Mouse (Mus musculus) NIH3T3 (cell line): ENCODE data around the gene Slc5a6.
"Not testable (repeated sequence)": the region's sequence is repeated elsewhere in the genome, so short reads cannot be mapped to it uniquely, and the experiment has no call there.

Source experiments
- DNase-seq: peaks from one replicate; pipeline ENCODE4 v3.0.0-alpha.2; 2012; ENCODE audit warnings: low read depth

Gene Slc5a6

DNA sequence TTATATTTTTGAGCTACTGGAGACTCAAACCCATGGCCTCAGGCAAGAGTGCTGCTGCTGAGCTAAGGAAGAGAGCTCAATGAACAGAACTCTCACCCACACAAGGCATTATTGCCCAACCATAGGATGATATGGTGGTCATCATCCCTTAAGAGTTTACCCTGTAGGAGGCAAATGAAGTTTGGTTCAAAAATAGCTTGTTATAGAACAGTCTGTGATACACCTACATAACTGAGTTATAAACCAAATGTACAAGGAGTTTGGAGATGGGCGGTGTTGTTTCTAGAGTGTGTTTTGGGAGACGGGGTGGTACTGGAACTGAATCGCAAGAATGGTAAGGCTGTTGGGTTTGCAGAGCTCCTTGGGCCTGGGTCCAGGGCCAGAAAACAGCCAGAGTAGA, 21.1 kb upstream of the Slc5a6 start:
- no peak for DNase-seq

DNA sequence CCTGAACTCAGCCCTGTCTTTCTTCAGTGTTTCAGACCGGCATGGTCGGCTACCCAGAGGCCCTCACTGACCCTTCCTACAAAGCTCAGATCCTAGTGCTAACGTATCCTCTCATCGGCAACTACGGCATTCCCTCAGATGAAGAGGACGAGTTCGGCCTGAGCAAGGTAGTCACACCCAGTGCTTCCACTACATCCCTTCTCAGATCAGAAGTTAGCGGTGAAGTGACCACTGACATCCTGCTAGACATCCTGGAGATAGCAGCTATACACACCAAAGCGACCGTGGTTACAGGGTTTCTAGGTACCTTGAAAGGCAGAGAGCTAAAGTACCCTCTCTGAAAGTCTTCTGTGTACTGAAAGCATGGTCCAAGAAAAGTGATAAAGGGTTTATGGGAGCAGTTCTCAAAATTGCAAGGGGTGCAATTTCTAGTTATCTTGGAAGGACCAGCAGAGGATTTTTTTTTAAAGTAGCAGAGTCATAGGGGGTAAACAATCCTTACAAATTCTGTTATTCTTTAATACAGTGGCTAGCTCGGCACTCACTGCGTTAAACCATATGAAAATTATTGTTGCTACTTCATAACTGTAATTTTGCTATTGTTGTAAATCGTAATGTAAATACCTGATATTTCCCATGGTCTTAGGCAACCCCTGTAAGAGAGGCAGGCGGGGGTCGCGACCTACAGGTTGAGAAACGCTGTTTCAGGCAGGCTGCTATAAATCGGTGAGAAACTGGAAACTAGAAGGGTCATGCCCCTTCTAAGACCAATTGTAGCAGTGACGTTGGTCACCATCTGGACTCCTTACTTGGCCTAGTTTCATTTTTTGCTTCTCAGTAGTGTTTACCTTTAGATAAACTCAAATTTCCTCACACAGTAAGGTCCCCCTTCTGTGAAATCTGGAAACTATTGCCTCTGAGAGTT, 6.8 kb upstream of the Slc5a6 start:
- DNase-seq, result peak; percentile 18

DNA sequence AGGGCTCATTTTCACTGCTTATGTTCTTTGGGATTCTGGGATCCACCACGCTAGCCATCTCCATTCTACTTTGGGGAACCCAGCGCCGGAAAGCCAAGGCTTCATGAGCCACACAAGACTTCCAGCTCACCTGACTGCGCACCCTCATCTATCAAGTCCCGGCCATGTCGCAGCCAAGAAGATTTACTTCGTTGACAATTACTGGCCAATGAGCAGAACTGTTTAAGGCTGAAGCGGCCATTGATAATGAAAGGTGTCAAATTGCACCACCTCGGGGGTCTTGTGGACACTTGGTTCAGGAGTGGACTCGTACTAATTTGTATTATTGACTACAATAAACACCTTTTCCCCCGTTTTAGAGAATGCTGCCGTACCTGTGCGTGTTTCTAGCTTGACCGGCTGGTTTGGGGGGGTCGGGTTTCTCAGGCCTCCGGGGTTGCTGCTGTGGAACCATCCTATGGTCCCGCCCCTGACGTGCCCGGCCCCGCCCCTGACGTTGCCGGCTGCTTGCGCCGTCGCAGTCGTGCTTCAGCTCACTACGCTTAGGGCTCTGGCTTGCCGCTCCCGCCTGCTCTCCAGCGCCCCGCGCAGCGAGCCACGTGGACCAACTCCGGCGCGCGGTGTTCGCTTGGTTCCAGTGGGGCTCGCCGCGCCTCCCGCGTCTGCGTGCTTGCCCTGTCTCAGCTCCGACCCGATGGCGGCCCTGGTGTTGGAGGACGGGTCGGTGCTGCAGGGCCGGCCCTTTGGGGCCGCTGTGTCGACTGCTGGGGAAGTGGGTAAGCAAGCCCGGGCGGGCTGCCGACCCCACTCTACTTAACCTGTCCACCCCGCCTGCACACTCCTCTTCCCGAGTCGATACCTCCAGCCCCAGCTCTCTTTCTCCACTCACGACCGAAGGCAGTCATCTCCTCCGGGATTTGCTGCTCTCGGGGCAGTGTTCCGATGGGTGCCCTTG, 5.8 kb upstream of the Slc5a6 start, which contains the start of gene Cad:
Cad (plus strand) TSS at position 520 of the 955 bp plus-strand sequence.
- DNase-seq, result peak; percentile 96

DNA sequence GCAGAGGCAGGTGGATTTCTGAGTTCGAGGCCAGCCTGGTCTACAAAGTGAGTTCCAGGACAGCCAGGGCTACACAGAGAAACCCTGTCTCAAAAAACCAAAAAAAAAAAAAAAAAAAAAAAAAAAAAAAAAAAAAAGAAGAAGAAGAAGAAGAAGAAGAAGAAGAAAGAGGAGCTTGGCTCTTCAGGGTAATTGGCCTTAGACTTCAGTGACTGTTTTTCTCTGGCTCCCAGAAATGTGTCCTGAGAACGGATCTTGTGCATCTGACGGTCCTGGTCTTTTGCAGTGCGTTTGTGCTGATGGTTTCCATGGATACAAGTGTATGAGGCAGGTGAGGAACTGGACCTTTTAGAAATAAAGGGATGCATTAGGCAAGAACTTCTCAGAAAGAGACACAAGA, 5.0 kb upstream of the Slc5a6 start:
- not testable (repeated sequence) for DNase-seq

DNA sequence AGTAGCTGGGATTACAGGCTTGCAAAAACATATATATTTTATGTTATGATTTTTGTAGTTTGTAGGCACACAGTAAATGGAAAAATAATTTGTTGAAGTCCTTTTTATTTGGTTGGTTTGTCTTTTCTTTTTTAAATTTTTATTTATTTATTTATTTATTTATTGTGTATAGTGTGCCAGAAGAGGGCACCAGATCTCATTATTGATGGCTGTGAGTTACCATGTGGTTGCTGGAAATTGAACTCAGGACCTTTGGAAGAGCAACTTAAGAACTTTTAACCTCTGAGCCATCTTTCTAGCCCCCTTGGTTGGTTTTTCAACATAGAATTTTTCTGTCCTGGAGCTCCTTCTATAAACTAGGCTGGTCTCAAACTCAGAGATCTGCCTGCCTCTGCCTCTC, 1.7 kb upstream of the Slc5a6 start:
- DNase-seq, result peak; percentile 17

DNA sequence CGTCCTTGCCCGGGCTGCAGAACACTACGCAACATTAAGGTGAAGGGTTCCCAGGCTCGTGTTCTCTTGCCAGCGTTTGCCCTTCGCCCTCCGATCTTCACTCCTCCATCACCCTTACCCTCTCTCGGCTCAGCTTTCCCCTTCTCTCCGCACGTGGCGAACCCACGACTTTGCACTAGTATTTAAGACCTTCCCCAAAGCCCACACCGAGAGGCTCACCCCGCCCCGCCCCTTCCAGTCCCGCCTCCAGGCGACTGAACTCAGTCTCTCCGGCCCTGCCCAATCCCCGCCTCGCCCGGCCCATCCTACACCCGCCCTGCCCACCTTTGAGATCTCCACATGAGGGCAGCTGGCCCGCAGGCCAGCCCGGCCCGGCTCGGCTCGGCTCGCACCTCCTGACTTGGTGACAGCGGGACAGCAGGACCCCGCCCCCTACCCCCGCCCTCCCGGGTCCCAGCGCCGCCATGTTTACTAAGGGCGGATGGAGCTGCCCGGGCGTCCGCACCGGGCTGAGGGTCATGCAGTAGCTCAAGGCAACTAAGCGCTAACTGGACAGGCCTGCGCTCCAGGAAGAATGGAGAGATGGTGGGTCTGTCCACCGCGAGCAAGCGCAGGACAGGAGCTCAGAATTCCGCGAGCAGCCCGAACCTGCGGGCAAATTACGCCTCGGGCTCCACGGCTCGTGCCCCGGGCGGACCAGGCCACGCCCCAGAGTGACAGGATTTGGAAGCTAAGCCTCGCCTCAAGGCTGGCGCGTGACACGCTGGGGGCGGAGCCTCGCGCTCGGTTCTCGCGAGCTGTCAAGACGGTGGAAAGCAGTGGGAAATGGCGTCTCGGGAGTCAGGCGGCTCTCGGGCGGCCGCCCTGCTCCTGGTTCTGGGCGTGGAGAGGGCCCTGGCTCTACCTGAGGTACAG, 619 bp downstream of the Slc5a6 start, which contains the start of gene Atraid:
Atraid (plus strand) TSS at position 465 of the 915 bp plus-strand sequence.
- peak; percentile 100 for DNase-seq

DNA sequence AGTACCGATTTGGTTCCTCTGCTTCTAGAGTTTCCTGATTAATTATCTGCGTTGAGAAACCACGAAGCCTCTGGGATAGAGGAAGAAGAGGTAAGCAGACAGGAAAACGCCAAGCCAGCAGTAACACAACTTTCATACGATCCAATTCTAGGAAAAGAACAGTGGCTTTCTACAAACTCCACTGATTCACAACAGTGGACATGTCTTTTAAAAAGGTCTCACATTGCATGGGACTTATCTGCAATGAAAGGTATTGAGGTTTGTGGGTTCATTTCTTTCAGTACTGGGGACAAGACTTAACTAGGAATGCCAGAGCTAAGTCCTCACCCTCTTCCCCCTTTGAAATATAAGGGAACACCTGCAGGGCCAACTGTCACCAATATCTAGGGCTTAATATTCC, 1.6 kb downstream of the Slc5a6 start:
- DNase-seq, result no peak

DNA sequence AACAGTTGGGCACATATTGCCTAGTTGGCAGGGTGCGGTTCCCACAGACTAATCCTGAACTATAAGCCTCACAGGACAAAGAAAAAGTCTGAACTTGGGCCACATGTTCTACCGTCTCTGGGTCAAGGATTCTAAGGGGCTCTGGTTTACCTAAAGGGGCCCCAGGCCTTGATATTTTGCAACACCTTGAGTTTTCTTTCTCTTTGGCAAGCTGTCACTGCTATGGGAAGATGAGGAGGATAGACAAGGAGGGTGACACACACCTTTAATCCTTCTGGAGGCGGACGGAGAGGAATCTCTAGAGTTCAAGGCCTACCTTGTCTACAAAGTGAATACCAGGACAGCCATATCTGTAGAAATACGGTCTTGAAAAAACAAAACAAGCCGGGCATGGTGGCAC, 2.3 kb downstream of the Slc5a6 start:
- DNase-seq, result no peak

DNA sequence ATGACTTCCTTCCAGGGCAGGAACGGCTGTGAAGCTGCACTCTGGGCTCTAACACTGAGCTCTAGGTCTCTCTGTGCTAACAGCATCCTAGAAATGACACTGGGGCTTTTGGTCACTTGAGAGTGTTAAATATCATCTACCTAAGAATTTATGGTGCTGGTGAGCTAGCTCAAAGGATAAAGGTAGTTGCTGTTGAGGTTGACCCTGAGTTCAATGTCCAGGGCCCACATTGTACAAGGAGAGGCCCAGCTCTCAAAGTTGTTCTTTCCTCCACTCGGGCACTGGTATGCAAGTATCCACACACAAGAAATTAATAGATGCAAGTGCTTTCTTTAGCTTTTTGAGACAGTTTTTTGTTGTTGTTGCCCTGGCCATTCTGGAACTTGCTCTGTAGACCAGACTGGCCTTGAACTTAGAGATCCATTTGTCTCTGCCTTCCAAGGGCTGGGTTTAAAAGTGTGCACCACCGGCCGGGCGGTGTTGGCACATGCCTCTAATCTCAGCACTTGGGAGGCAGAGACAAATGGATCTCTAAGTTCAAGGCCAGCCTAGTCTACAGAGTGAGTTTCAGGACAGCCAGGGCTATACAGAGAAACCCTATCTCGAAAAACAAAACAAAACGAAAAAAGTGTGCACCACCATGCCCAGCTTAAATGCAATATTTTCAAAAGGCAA, 10.4 kb downstream of the Slc5a6 start:
- DNase-seq, result no peak

DNA sequence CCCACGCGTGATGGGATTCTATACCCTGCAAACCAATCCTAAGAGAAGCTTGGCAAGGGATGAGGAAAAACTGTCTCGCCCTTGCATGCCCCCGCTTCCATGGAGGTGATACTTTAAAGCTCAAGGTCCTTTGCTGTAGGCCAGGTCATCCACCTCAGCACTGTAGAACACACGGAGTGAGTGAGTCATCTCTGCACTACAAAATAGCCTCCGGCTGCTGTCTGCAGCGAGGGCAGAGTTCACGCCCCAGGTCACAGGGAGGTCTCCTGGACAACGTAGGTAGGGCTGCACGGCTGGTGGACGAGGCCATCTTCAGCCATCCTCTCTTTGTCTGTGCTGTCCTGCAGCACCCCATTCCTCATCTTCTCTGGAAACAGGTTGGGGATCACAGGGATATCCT, 12.2 kb downstream of the Slc5a6 start:
- not testable (repeated sequence) for DNase-seq

DNA sequence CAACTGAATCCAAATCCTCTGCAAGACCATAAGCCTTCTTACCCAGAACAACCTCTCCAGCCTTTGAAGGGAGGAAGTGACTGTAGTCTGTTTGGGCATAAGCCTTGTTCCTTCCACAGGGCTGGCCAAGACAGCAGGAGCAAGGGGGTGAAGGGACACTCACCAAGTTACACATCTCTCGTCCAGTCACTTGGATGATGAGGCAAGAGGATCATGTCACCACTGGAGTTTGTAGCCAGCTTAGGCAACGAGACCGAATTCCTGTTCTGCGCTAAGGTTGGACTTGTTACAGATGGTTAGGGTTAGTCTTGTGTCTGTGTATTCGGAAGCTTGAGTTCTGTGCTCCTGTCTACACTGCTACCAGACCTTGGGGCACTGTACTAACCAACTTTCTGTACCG, 14.1 kb downstream of the Slc5a6 start:
- DNase-seq, result no peak

DNA sequence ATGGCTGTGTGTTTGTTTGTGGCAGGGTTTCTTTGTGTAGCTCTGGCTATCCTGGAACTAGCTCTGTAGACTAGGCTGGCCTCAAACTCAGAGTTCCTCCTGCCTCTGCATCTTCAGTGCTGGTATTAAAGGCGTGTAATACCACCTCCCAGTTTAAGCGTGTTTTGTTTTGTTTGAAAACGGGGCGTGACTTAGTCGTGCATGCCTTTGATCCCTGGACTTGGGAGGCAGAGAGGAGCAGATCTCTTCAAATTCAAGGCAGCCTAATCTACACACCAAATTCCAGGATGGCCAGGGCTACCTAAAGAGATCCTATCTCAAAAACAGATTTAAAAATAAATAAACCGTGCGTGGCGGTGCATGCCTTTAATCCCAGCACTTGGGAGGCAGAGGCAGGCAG, 17.2 kb downstream of the Slc5a6 start:
- DNase-seq, result no peak

DNA sequence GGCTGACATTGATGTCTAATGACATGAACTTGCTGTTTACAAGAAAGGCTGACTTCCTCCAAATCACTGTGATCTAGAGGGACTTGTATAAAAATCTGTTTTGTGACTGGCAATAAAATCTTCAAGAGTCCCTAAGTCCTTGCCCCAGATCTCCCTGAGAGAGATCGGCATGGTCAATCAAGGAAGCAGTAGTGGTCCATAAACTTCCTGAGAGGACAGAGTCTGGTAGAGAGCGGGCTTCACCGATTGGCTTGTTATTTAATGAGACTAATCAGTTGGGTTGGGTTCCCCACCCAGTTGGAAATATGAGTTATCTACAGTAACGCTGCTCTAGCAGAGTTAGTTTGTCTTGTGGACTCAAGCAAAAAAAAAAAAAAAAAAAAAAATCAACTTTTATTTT, 17.8 kb downstream of the Slc5a6 start:
- no peak for DNase-seq

DNA sequence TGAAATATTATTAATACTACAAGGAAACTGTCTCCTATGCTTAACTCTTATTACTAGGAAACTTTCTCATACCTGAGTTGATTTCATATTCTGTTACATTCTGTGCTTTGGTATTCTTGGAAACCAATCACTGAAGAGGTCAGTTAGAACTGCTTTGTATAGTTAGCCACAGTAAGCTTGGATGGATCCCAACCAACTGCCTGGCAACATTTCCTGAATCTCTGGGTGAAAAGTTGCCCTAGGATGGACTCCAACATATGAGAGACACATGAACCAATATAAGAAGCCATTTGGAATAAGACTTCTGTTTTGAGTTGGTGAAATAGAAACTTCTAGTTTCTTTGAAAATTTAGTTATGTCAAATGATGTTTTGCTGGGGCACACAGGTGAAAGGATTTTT, 24.1 kb downstream of the Slc5a6 start:
- peak; percentile 32 for DNase-seq

DNA sequence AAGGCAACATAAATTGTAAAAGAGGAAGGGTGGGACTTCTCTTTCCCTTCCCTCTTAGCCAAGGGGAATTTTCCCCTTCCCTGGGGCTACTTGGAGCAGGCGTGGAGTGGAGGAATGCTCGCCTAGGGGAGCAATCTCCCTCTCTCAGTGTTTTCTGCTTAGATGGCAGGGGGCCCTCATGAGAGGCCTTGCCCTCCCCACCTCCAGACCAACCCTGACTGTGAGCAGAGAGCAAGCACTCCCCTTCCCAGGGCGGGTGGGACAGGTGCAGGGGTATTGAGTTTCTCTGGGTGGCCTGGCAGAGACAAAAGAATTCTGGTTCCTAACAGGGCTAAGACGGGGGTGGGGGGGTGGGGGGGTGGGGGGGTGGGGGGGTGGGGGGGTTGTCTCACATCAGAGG, 25.5 kb downstream of the Slc5a6 start:
- no peak for DNase-seq

DNA sequence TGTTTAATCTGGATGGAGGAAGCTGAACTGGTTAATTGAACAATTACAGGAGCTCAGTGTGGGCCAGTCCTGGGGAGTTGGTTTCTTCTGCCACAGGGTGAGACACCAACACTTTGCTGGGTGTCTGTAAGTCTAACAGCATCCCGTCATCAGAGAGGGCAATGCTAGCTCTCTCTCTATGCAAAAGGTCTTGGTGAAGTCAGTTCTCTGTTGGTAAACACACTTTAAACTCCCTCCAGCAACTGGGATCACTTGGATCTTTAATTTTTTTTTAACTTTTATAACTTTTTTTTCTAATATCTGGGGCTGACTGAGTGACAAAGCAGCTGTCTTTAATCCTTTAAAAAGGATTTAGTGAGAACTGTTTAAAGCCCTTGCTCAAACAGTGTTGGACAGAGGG, 26.0 kb downstream of the Slc5a6 start:
- DNase-seq, result no peak

DNA sequence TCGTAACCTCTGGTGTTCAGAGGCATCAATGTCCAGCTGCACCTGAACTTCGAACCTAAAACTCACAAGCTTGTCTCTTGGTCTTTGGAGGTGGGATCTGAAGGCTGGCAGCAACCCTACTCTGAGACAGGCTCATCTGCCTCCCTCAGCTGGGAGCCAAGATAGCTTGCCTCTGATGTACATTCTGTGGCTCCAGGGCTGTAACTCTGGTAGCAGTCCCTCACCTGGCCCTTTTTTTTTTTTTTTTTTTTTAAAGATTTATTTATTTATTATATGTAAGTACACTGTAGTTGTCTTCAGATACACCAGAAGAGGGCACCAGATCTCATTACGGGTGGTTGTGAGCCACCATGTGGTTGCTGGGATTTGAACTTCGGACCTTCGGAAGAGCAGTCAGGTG, 26.9 kb downstream of the Slc5a6 start:
- DNase-seq, result not testable (repeated sequence)

DNA sequence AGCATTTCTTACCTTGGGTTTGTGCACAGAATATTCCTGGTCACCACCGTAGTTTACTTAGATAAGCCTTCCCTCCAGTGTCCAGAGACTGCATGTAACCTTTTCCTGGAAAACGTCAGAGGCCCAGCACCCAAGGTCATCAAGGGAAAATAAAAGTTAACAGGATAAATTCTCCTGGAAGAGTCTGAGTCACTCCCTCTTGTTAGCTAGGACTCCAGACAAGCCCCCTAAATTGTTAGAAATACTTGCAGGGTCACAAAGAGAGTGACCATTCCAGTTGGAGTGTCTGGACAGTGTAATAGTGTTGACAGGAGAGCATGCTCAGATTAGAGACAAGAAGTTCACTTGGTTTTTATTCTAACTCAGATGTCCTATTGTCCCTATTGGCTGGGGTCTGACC, 32.8 kb downstream of the Slc5a6 start:
- no peak for DNase-seq

DNA sequence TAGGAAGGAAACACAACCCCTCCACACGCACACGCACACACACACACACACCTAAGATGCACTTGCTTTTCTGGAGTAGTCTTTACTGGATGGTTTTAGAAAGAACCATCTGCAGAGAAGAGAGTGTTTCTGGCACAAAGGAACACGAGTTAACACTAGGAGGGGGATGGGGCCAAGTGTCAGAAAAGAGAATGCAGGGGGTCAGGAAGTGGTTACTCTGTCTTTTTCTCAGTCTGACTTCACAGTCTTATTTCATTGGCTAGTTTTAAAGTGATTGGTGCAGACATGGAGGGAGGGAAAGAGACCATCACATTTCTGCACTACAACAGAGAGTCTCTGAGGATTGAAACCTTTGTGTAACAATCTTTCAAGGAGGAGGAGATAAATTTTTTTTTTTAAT, 36.0 kb downstream of the Slc5a6 start:
- no peak for DNase-seq

DNA sequence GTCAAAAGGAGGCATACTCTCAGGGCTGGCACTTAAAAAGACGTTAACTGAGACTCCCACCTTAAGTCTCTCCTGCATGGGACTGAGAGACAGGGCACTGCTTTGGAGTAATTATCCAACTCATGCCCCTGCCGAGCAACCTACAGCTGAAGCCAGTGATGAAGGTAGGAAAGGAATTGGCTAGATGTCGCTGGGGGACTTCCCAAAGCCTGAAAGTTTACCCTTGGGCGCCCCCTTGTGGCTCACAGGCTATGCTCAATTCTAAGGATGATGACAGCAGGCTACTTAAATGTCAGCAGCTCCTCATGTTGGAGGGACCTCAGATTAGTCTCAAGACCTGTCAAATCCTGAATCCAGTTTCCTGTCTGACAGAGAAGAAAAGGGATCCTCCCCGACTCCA, 44.5 kb downstream of the Slc5a6 start:
- peak; percentile 95 for DNase-seq

DNA sequence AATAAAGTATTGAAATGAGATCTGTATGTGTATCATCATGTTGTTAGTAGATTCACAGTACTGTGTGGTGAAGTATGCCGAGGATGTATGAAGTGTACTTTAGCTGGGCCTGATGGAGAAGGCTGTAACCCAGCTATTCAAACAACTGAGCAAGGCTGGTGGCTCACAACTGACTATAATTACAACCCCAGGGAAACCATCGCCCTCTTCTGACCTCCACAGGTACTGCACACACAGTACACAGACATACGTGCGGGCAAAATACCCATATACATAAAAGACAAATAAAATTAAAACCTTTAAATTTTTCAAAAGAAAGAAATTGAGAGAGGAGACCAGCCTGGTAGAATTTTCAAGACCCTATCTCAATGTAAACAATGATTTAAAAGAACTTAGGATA, 47.2 kb downstream of the Slc5a6 start:
- DNase-seq, result no peak
